Mouse (Mus musculus): ENCODE measurements around the gene 9030025P20Rik. TPM values are rescaled to one million over a fixed set of nuclear protein-coding genes. Genes with fewer than 3 reads are reported as not detected.

The 9030025P20Rik gene
- polyA plus RNA-seq (2012; rRNA removed; ENCODE audit: low replicate concordance) = 9.0 and 16.6 TPM in 2 replicates

GRCm38 (mm10) chr17:14978362-14979038 lies at the start of gene 9030025P20Rik, which contains the start of gene Gm3417:
Gene 9030025P20Rik, plus strand, starts transcription at chr17:14978468.
Gene Gm3417, minus strand, starts transcription at chr17:14978790.

GRCm38 (mm10) chr17:14943009-14943728 lies 35.1 kb upstream of the 9030025P20Rik start, which contains the start of the genes Wdr27 and 1600012H06Rik:
Gene Wdr27, minus strand, starts transcription at chr17:14943158.
Gene 1600012H06Rik, plus strand, starts transcription at chr17:14943184.

GRCm38 (mm10) chr17:14960951-14961556 lies 17.2 kb upstream of the 9030025P20Rik start, which contains the start of gene Phf10:
Gene Phf10, minus strand, starts transcription at chr17:14961273.

GRCm38 (mm10) chr17:15009706-15010413 lies 31.6 kb downstream of the 9030025P20Rik start, which contains the start of gene Gm3435:
Gene Gm3435, plus strand, starts transcription at chr17:15010176.

Other genes with a start within 250 kb of the 9030025P20Rik start
- gene Wdr27, start 35.3 kb upstream of the 9030025P20Rik start, polyA plus RNA-seq (2012; rRNA removed; ENCODE audit: low replicate concordance) = 3.0 and 4.6 TPM in 2 replicates
- gene 1600012H06Rik, start 35.3 kb upstream of the 9030025P20Rik start, polyA plus RNA-seq (2012; rRNA removed; ENCODE audit: low replicate concordance) = 11.3 and 18.8 TPM in 2 replicates
- 10.5 and 26.3 TPM in 2 replicates for gene Phf10, start 17.2 kb upstream of the 9030025P20Rik start, polyA plus RNA-seq (2012; rRNA removed; ENCODE audit: low replicate concordance)
- 0.39 TPM in 1 of 2 replicates, not detected in the other for gene Gm3417, start 322 bp downstream of the 9030025P20Rik start, polyA plus RNA-seq (2012; rRNA removed; ENCODE audit: low replicate concordance)
- gene Gm3435, start 31.7 kb downstream of the 9030025P20Rik start, polyA plus RNA-seq (2012; rRNA removed; ENCODE audit: low replicate concordance) = 0.42 and 2.1 TPM in 2 replicates
- gene Ermard, start 62.7 kb downstream of the 9030025P20Rik start, polyA plus RNA-seq (2012; rRNA removed; ENCODE audit: low replicate concordance) = 32.8 and 77.5 TPM in 2 replicates
- gene Tcte3, start 63.0 kb downstream of the 9030025P20Rik start, polyA plus RNA-seq (2012; rRNA removed; ENCODE audit: low replicate concordance) = not detected in 2 replicates
- 0.92 and 0.96 TPM in 2 replicates for gene Gm3448, start 63.1 kb downstream of the 9030025P20Rik start, polyA plus RNA-seq (2012; rRNA removed; ENCODE audit: low replicate concordance)

Measured in mammary gland, adult 2 months (tissue).